Mouse (Mus musculus) B cell, adult 2 months (primary cell): ENCODE results near the gene Gna13.

Source experiments
- DNase-seq, 2 experiments: peaks; one replicate each; pipeline ENCODE4 v3.0.0; 2022

Gna13 gene

GRCm38 (mm10) chr11:109377477-109377876 is 14.8 kb downstream of the Gna13 start:
- no peak for DNase-seq

- no peak for DNase-seq
These were observed 15.4 kb downstream of the Gna13 start for GRCm38 (mm10) chr11:109378051-109378450.

- DNase-seq, result peak in 1 of 2 experiments; percentile 15
These were observed 18.0 kb downstream of the Gna13 start for GRCm38 (mm10) chr11:109380662-109381061.

- DNase-seq, result no peak
These were observed 22.7 kb downstream of the Gna13 start for GRCm38 (mm10) chr11:109385296-109385695.

GRCm38 (mm10) chr11:109389046-109389445 is 26.4 kb downstream of the Gna13 start:
- DNase-seq, result no peak

GRCm38 (mm10) chr11:109391200-109391599 is 28.6 kb downstream of the Gna13 start:
- DNase-seq, result no peak

- no peak for DNase-seq
These were observed 29.1 kb downstream of the Gna13 start for GRCm38 (mm10) chr11:109391760-109392159.

- DNase-seq, result no peak
These were observed 30.0 kb downstream of the Gna13 start for GRCm38 (mm10) chr11:109392601-109393000.

GRCm38 (mm10) chr11:109394758-109395157 is 32.1 kb downstream of the Gna13 start:
- DNase-seq, result no peak

- no peak for DNase-seq
These were observed 32.7 kb downstream of the Gna13 start for GRCm38 (mm10) chr11:109395291-109395690.

GRCm38 (mm10) chr11:109406431-109406830 is 43.8 kb downstream of the Gna13 start:
- DNase-seq, result no peak

- no peak for DNase-seq
These were observed 47.8 kb downstream of the Gna13 start for GRCm38 (mm10) chr11:109410197-109410980.

- DNase-seq, result no peak
These were observed 51.0 kb downstream of the Gna13 start, which contains the start of gene 9930022D16Rik for GRCm38 (mm10) chr11:109413617-109414016. 9930022D16Rik (plus strand) TSS chr11:109413917.

GRCm38 (mm10) chr11:109414802-109415201 is 52.2 kb downstream of the Gna13 start:
- DNase-seq, result no peak

- peak; percentile 43 to 53 for DNase-seq
These were observed 54.2 kb downstream of the Gna13 start for GRCm38 (mm10) chr11:109416709-109417420.

- peak; percentile 43 to 56 for DNase-seq
These were observed 54.9 kb downstream of the Gna13 start for GRCm38 (mm10) chr11:109417472-109418040.

- DNase-seq, result peak; percentile 51 to 57
These were observed 56.8 kb downstream of the Gna13 start for GRCm38 (mm10) chr11:109419461-109419860.

- DNase-seq, result peak; percentile 91 to 94
These were observed 57.4 kb downstream of the Gna13 start for GRCm38 (mm10) chr11:109419961-109420566.

GRCm38 (mm10) chr11:109420567-109420962 is 57.9 kb downstream of the Gna13 start:
- peak in 1 of 2 experiments; percentile 56 for DNase-seq

- DNase-seq, result peak in 1 of 2 experiments; percentile 15
These were observed 58.6 kb downstream of the Gna13 start for GRCm38 (mm10) chr11:109421205-109421604.

GRCm38 (mm10) chr11:109422263-109422662 is 59.6 kb downstream of the Gna13 start:
- DNase-seq, result peak in 1 of 2 experiments; percentile 38

GRCm38 (mm10) chr11:109423294-109423693 is 60.7 kb downstream of the Gna13 start:
- DNase-seq, result no peak
